Mouse (Mus musculus): Measurements from ENCODE around the gene Diras2.

DNA sequence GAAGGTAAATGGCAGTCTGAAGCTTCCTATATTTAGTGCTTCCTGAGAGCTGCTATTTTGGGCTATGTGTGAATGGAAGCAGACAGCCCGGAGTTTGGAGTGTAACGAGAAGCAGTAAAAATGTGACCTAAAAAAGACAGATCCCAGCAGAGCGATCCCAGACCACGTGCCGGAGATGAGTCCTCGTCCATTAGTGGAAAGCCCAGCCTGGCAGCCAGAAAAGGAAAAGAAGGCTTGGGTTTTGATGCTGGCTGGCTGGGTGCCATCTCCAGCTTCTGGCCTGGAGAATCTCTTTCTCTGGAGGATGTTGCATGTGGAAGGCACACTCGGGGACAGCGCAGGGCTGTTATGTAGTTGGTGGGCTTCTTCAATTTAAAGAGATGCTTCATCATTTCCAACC lies 29.4 kb downstream of the Diras2 start:
- TF ChIP-seq CTCF (IDR thresholded peaks at IDR 0.05; ENCODE audit: low read depth, low read length) (no peak), POLR2A (IDR thresholded peaks at IDR 0.05; ENCODE audit: borderline replicate concordance, low read depth, low read length) (no peak)
